Comparison of ENCODE assay signal across 13 mouse cellular contexts in genomic region chr7:82082883-82083282, GRCm38 (mm10).
DNase-seq lines count a peak whose midpoint lies in the region; ATAC-seq and TF ChIP-seq lines count a peak whose summit lies in the region.
"Had no signal": no experiment of that assay in that cellular context is flagged by ENCODE, and none has a peak within 500 bp of the region (broad histone marks: within the 10 kb centered on the region; RNA-seq: fewer than 3 reads in every experiment).

No protein-coding gene starts in this region.

- no peak for TF ChIP-seq POLR2A in brain, embryonic 14.5 days (IDR thresholded peaks at IDR 0.05; ENCODE audit: borderline replicate concordance, extremely low read depth, insufficient read depth, insufficient read length, poor library complexity, severe bottlenecking)

- 23% methylated on average over 6 of the region's 6 CpGs for WGBS in heart, embryonic 11.5 days (ENCODE audit: insufficient replicate concordance)
- WGBS in midbrain, embryonic 10.5 days: 26% methylated on average over 6 of the region's 6 CpGs
- WGBS in midbrain, embryonic 13.5 days: 19% methylated on average over 6 of the region's 6 CpGs

- no peak overlapping the region for H3K4me2 ChIP-seq in heart, embryonic 11.5 days
- no peak overlapping the region for H3K4me2 ChIP-seq in midbrain, embryonic 13.5 days (replicated peaks)
- H3K4me2 ChIP-seq: embryonic facial prominence, embryonic 12.5 days; hindbrain, embryonic 13.5 days; limb, embryonic 15.5 days had no signal

- no peaks in the 10 kb centered on the region; the same call in 1 of the 2 replicates for H3K27me3 ChIP-seq in heart, embryonic 11.5 days (ENCODE audit: control insufficient read depth, insufficient read depth, low read length)
- 0 out of 2 replicates have a peak, but pooled peaks cover 12% of the 10 kb centered on the region for H3K27me3 ChIP-seq in midbrain, embryonic 10.5 days (ENCODE audit: low read depth, poor library complexity, severe bottlenecking)
- H3K27me3 ChIP-seq in midbrain, embryonic 13.5 days: no peaks in the 10 kb centered on the region
- H3K27me3 ChIP-seq: embryonic facial prominence, embryonic 12.5 days; limb, embryonic 15.5 days had no signal

- no peak for TF ChIP-seq CTCF in brain, embryonic 14.5 days (IDR thresholded peaks at IDR 0.05; ENCODE audit: borderline replicate concordance, extremely low read depth, insufficient read depth, insufficient read length)

- H3K9ac ChIP-seq in heart, embryonic 11.5 days (ENCODE audit: low read depth, low read length): no peak overlapping the region
- no peak overlapping the region for H3K9ac ChIP-seq in midbrain, embryonic 13.5 days (replicated peaks)
- H3K9ac ChIP-seq: embryonic facial prominence, embryonic 12.5 days; hindbrain, embryonic 13.5 days; limb, embryonic 15.5 days had no signal

- H3K4me3 ChIP-seq in heart, embryonic 11.5 days (ENCODE audit: low read depth, low read length): no peak overlapping the region
- H3K4me3 ChIP-seq in midbrain, embryonic 10.5 days: no peak overlapping the region
- no peak overlapping the region for H3K4me3 ChIP-seq in midbrain, embryonic 13.5 days (replicated peaks)
- H3K4me3 ChIP-seq: embryonic facial prominence, embryonic 12.5 days; heart, adult 2 months; hindbrain, embryonic 13.5 days; limb, embryonic 15.5 days had no signal

- H3K4me1 ChIP-seq in heart, embryonic 11.5 days (ENCODE audit: control insufficient read depth, insufficient read depth, low read length): no peaks in the 10 kb centered on the region
- peaks cover 25% of the 10 kb centered on the region for H3K4me1 ChIP-seq in midbrain, embryonic 10.5 days
- H3K4me1 ChIP-seq in midbrain, embryonic 13.5 days (replicated peaks): peaks cover 22% of the 10 kb centered on the region
- H3K4me1 ChIP-seq: limb, embryonic 15.5 days had no signal

- no peaks in the 10 kb centered on the region for H3K9me3 ChIP-seq in heart, embryonic 11.5 days (replicated peaks; ENCODE audit: control insufficient read depth, low read length)
- H3K9me3 ChIP-seq in midbrain, embryonic 10.5 days (replicated peaks): no peaks in the 10 kb centered on the region
- no peaks in the 10 kb centered on the region for H3K9me3 ChIP-seq in midbrain, embryonic 13.5 days
- H3K9me3 ChIP-seq: embryonic facial prominence, embryonic 12.5 days; hindbrain, embryonic 13.5 days; limb, embryonic 15.5 days had no signal

- peak; percentile 88 for DNase-seq in heart, adult 11 months
- DNase-seq in midbrain, embryonic 10.5 days (ENCODE audit: low spot score): no peak
- DNase-seq in brain, embryonic 14.5 days (ENCODE audit: low read depth): peak; percentile 51
- DNase-seq in gastrocnemius, postnatal 25 days: peak; percentile 16
- DNase-seq in adrenal gland, postnatal 36 days: no peak
- no peak for DNase-seq in adrenal gland, postnatal 10 days
- DNase-seq: kidney, adult 9 months had no signal

- ATAC-seq in heart, embryonic 11.5 days (replicated peaks; ENCODE audit: insufficient number of reproducible peaks, low FRiP score, low TSS enrichment): no peak
- ATAC-seq in midbrain, embryonic 13.5 days: no peak

- no peak overlapping the region for H3K27ac ChIP-seq in heart, embryonic 11.5 days (ENCODE audit: low read depth, low read length)
- H3K27ac ChIP-seq in midbrain, embryonic 10.5 days (replicated peaks): peak overlapping the region; percentile 30; the same call in 1 of the 2 replicates
- no peak overlapping the region for H3K27ac ChIP-seq in midbrain, embryonic 13.5 days
- H3K27ac ChIP-seq: embryonic facial prominence, embryonic 12.5 days; heart, adult 2 months; hindbrain, embryonic 13.5 days; limb, embryonic 15.5 days had no signal

- no peaks in the 10 kb centered on the region for H3K36me3 ChIP-seq in heart, embryonic 11.5 days (ENCODE audit: control insufficient read depth, insufficient read depth, low read length)
- H3K36me3 ChIP-seq in midbrain, embryonic 10.5 days: no peaks in the 10 kb centered on the region
- H3K36me3 ChIP-seq in midbrain, embryonic 13.5 days: no peaks in the 10 kb centered on the region
- H3K36me3 ChIP-seq: embryonic facial prominence, embryonic 12.5 days; hindbrain, embryonic 13.5 days; limb, embryonic 15.5 days had no signal

Comparison
In these comparisons a context has a peak if more than half of its experiments do, and no peak if none do; other contexts are left out.
1. DNase-seq: peak in heart, adult 11 months (single experiment), brain, embryonic 14.5 days (single experiment) and gastrocnemius, postnatal 25 days (single experiment); none in midbrain, embryonic 10.5 days (single experiment), adrenal gland, postnatal 36 days (0 of 2) and adrenal gland, postnatal 10 days (single experiment).